Mouse (Mus musculus) heart, postnatal 36 days (tissue): Measurements from ENCODE around the gene Smtnl2. TPM values are rescaled to one million over a fixed set of nuclear protein-coding genes. Genes with fewer than 3 reads are reported as not detected.

Source experiments
- microRNA-seq, 2 experiments: library from miRNA; unstranded; fragments of <30 nt; microRNA quantifications; one replicate each; pipeline ENCODE4 v1.2.0; 2021; ENCODE audit warnings: borderline number of aligned reads in 2 of 2
- total RNA-seq, 2 experiments: library from RNA; stranded (reverse); gene quantifications; 2 replicates each; pipeline ENCODE4 v1.2.3; 2021

The Smtnl2 gene
- total RNA-seq, 2 experiments from 2014 or later: 18.2 to 19.5 TPM

Small RNA genes within 50 kb of the gene (microRNA-seq; reads per million reads assigned to microRNA genes)
- gene Mir6338: 0 reads per million in 2 experiments

Other genes starting within 250 kb of the Smtnl2 start
- under 1 TPM; 0.31 to 0.33 TPM for gene Gm43951, start 204.9 kb downstream of the Smtnl2 start, total RNA-seq
- gene 4933427D14Rik, start 204.3 kb downstream of the Smtnl2 start, total RNA-seq: 1 to 10 TPM; 3.1 to 4.2 TPM
- 10 to 100 TPM; 44.3 to 46.0 TPM for gene Txndc17, start 204.2 kb downstream of the Smtnl2 start, total RNA-seq
- gene Med31, start 196.1 kb downstream of the Smtnl2 start, total RNA-seq: 10 to 100 TPM; 10.2 to 11.8 TPM
- not detected for gene Slc13a5, start 144.5 kb downstream of the Smtnl2 start, total RNA-seq
- gene Xaf1, start 110.1 kb downstream of the Smtnl2 start, total RNA-seq: 10 to 100 TPM; 11.2 to 18.1 TPM
- not detected for gene Fbxo39, start 97.3 kb downstream of the Smtnl2 start, total RNA-seq
- not detected for gene Tekt1, start 49.3 kb downstream of the Smtnl2 start, total RNA-seq
- not detected for gene Ggt6, start 23.8 kb upstream of the Smtnl2 start, total RNA-seq
- gene Mybbp1a, start 29.6 kb upstream of the Smtnl2 start, total RNA-seq: 10 to 100 TPM; 45.9 to 46.8 TPM
- gene Spns2, start 78.2 kb upstream of the Smtnl2 start, total RNA-seq: 10 to 100 TPM in 1 of 2 experiments, 1 to 10 TPM in 1; 9.7 to 11.0 TPM
- under 1 TPM in 1 of 2 experiments, not detected in 1; 0.16 TPM for gene Spns3, start 138.8 kb upstream of the Smtnl2 start, total RNA-seq
- gene Ube2g1, start 195.6 kb upstream of the Smtnl2 start, total RNA-seq: 10 to 100 TPM; 63.0 to 65.3 TPM